In the genomic region with DNA sequence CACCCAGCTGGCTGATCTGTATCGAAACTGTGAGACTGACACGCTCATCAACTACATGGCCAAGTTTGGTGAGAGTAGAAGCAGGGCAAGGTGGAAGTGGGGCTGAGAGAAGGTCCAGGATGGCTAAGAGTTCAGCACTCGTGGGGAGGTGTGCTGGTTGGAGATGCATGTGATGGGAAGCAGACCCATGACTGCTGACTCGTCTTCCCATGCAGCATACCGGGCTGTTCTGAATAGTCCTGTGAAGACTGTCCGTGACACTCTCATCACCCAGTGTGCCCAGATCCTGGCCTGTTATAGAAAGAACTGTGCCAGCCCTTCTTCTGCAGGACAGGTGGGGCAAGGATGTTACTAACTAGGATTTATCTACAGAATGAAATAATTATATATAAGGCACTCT, we compare ENCODE assay signal across 31 mouse cellular contexts. TPM values are rescaled to one million over a fixed set of nuclear protein-coding genes. Genes with fewer than 3 reads are reported as not detected.
"Had no signal": no experiment of that assay in that cellular context is flagged by ENCODE, and none has a peak within 500 bp of the region (broad histone marks: within the 10 kb centered on the region; RNA-seq: fewer than 3 reads in every experiment).

No protein-coding gene starts in this region.

- DNase-seq: left cerebral cortex, postnatal 4 days; liver; liver, embryonic 13.5 days; liver, postnatal 0 days; lung, adult 18-20 months; lung, adult 2 months; lung, embryonic 14.5 days; lung, postnatal 10 days; lung, postnatal 14 days; lung, postnatal 36 days; lung, postnatal 4 days; midbrain, embryonic 14.5 days had no signal

- H3K9me3 ChIP-seq: limb, embryonic 10.5 days; limb, embryonic 12.5 days; limb, embryonic 13.5 days; limb, embryonic 15.5 days; liver, embryonic 12.5 days; liver, embryonic 13.5 days; liver, embryonic 15.5 days; lung, embryonic 15.5 days; midbrain, embryonic 10.5 days; midbrain, embryonic 12.5 days; midbrain, embryonic 13.5 days; midbrain, embryonic 15.5 days; neural tube, embryonic 12.5 days had no signal

- H3K4me2 ChIP-seq: limb, embryonic 12.5 days; limb, embryonic 13.5 days; limb, embryonic 15.5 days; liver, embryonic 11.5 days; liver, embryonic 12.5 days; liver, embryonic 13.5 days; liver, embryonic 15.5 days; lung, embryonic 14.5 days; lung, embryonic 15.5 days; midbrain, embryonic 11.5 days; midbrain, embryonic 12.5 days; midbrain, embryonic 13.5 days; midbrain, embryonic 15.5 days; neural tube, embryonic 12.5 days had no signal

- ATAC-seq: liver, embryonic 12.5 days; liver, postnatal 0 days; lung, postnatal 0 days; midbrain, embryonic 13.5 days; midbrain, embryonic 15.5 days; midbrain, embryonic 16.5 days had no signal

- H3K4me3 ChIP-seq: left cerebral cortex, adult 2 months; limb, embryonic 10.5 days; limb, embryonic 12.5 days; limb, embryonic 13.5 days; limb, embryonic 15.5 days; liver, embryonic 12.5 days; liver, embryonic 13.5 days; liver, embryonic 15.5 days; lung, embryonic 15.5 days; midbrain, embryonic 10.5 days; midbrain, embryonic 12.5 days; midbrain, embryonic 13.5 days; midbrain, embryonic 15.5 days; neural tube, embryonic 12.5 days had no signal

- H3K27me3 ChIP-seq: limb, embryonic 12.5 days; limb, embryonic 13.5 days; limb, embryonic 15.5 days; liver, embryonic 12.5 days; liver, embryonic 13.5 days; liver, embryonic 15.5 days; lung, embryonic 15.5 days; midbrain, embryonic 12.5 days; midbrain, embryonic 13.5 days; midbrain, embryonic 15.5 days; neural tube, embryonic 12.5 days had no signal

RNA-seq across cellular contexts. Expression of a gene that starts 23.6 kb away (rescaled TPM):
- total RNA-seq: monocyte, adult 5-6 weeks had no signal
- polyA plus RNA-seq: macrophage had no signal
